Mouse (Mus musculus): Measurements from ENCODE around the gene Gm17571. TPM values are rescaled to one million over a fixed set of nuclear protein-coding genes. Genes with fewer than 3 reads are reported as not detected.

Gm17571 gene
- total RNA-seq (2021) = not detected

GRCm38 (mm10) chr9:13446703-13447285, at the start of gene Gm17571:
Gene Gm17571 (minus strand): TSS chr9:13446753.
- no peak for DNase-seq (ENCODE audit: extremely low spot score in 1 of 2, low spot score in 2 of 2)
- intact Hi-C loops (cut with DNase I) = no loop called here

GRCm38 (mm10) chr9:13495530-13495929, 49.0 kb upstream of the Gm17571 start:
- no peak for DNase-seq (ENCODE audit: extremely low spot score in 1 of 2, low spot score in 2 of 2)
- intact Hi-C loops (cut with DNase I) = no loop called here

GRCm38 (mm10) chr9:13493746-13494145, 47.2 kb upstream of the Gm17571 start:
- no peak for DNase-seq (ENCODE audit: extremely low spot score in 1 of 2, low spot score in 2 of 2)
- intact Hi-C loops (cut with DNase I) = no loop called here

- intact Hi-C loops (cut with DNase I) = no loop called here
- no peak for DNase-seq (ENCODE audit: extremely low spot score in 1 of 2, low spot score in 2 of 2)
Measured at GRCm38 (mm10) chr9:13492807-13493206, 46.3 kb upstream of the Gm17571 start.

GRCm38 (mm10) chr9:13491854-13492620, 45.5 kb upstream of the Gm17571 start:
- intact Hi-C loops (cut with DNase I) = no loop called here
- no peak for DNase-seq (ENCODE audit: extremely low spot score in 1 of 2, low spot score in 2 of 2)

- intact Hi-C loops (cut with DNase I) = no loop called here
- no peak for DNase-seq (ENCODE audit: extremely low spot score in 1 of 2, low spot score in 2 of 2)
Measured at GRCm38 (mm10) chr9:13491107-13491506, 44.6 kb upstream of the Gm17571 start.

- no peak for DNase-seq (ENCODE audit: extremely low spot score in 1 of 2, low spot score in 2 of 2)
- intact Hi-C loops (cut with DNase I) = no loop called here
Measured at GRCm38 (mm10) chr9:13485914-13486313, 39.4 kb upstream of the Gm17571 start.

GRCm38 (mm10) chr9:13484267-13485240, 38.0 kb upstream of the Gm17571 start:
- peak in 1 of 2 experiments; percentile 7 for DNase-seq (ENCODE audit: extremely low spot score in 1 of 2, low spot score in 2 of 2)
- intact Hi-C loops (cut with DNase I) = no loop called here

GRCm38 (mm10) chr9:13483199-13484068, 36.9 kb upstream of the Gm17571 start:
- no peak for DNase-seq (ENCODE audit: extremely low spot score in 1 of 2, low spot score in 2 of 2)

GRCm38 (mm10) chr9:13479275-13479674, 32.7 kb upstream of the Gm17571 start:
- intact Hi-C loops (cut with DNase I) = no loop called here
- DNase-seq (ENCODE audit: extremely low spot score in 1 of 2, low spot score in 2 of 2) = no peak

More at GRCm38 (mm10) chr9:13483199-13484068, 36.9 kb upstream of the Gm17571 start:
- intact Hi-C loops (cut with DNase I) = no loop called here

GRCm38 (mm10) chr9:13474951-13475350, 28.4 kb upstream of the Gm17571 start:
- intact Hi-C loops (cut with DNase I) = no loop called here

GRCm38 (mm10) chr9:13470013-13470412, 23.5 kb upstream of the Gm17571 start:
- peak in 1 of 2 experiments; percentile 77 for DNase-seq (ENCODE audit: extremely low spot score in 1 of 2, low spot score in 2 of 2)
- intact Hi-C loops (cut with DNase I) = no loop called here

More at GRCm38 (mm10) chr9:13474951-13475350, 28.4 kb upstream of the Gm17571 start:
- DNase-seq (ENCODE audit: extremely low spot score in 1 of 2, low spot score in 2 of 2) = no peak

- intact Hi-C loops (cut with DNase I) = no loop called here
- DNase-seq (ENCODE audit: extremely low spot score in 1 of 2, low spot score in 2 of 2) = no peak
Measured at GRCm38 (mm10) chr9:13468778-13469177, 22.2 kb upstream of the Gm17571 start.

- no peak for DNase-seq (ENCODE audit: extremely low spot score in 1 of 2, low spot score in 2 of 2)
- intact Hi-C loops (cut with DNase I) = no loop called here
Measured at GRCm38 (mm10) chr9:13467745-13468144, 21.2 kb upstream of the Gm17571 start.

- intact Hi-C loops (cut with DNase I) = no loop called here
- DNase-seq (ENCODE audit: extremely low spot score in 1 of 2, low spot score in 2 of 2) = no peak
Measured at GRCm38 (mm10) chr9:13466816-13467215, 20.3 kb upstream of the Gm17571 start.

GRCm38 (mm10) chr9:13466351-13466750, 19.8 kb upstream of the Gm17571 start:
- intact Hi-C loops (cut with DNase I) = no loop called here
- DNase-seq (ENCODE audit: extremely low spot score in 1 of 2, low spot score in 2 of 2) = no peak

- no peak for DNase-seq (ENCODE audit: extremely low spot score in 1 of 2, low spot score in 2 of 2)
- intact Hi-C loops (cut with DNase I) = no loop called here
Measured at GRCm38 (mm10) chr9:13465358-13466020, 18.9 kb upstream of the Gm17571 start.

- intact Hi-C loops (cut with DNase I) = no loop called here
- no peak for DNase-seq (ENCODE audit: extremely low spot score in 1 of 2, low spot score in 2 of 2)
Measured at GRCm38 (mm10) chr9:13460926-13461325, 14.4 kb upstream of the Gm17571 start.
